Mouse (Mus musculus) midbrain, postnatal 0 days (tissue): ENCODE data around the gene Crip1. TPM values are rescaled to one million over a fixed set of nuclear protein-coding genes. Genes with fewer than 3 reads are reported as not detected.

ENCODE experiments used
- ATAC-seq: fragments of 200-750 bp; cut with Nextera tagmentation; 2 replicates; pipeline ENCODE4 v1.8.0; 2017; ENCODE audit warnings: moderate number of reproducible peaks, mild to moderate bottlenecking, moderate TSS enrichment, moderate library complexity; ENCODE audit not compliant: low FRiP score
- DNase-seq: peaks from one replicate; pipeline ENCODE4 v3.0.0-alpha.2; 2015; ENCODE audit warnings: low spot score
- H3K27ac ChIP-seq: fragments of 300-500 bp; sonication (generic); 2 replicates; pipeline ENCODE4 v1.5.1; 2014; ENCODE audit warnings: low read depth, mild to moderate bottlenecking, low read length, mixed read lengths
- H3K27me3 ChIP-seq: fragments of 300-500 bp; sonication (generic); 2 replicates; pipeline ENCODE4 v1.6.1; 2014; ENCODE audit warnings: low read length, control low read depth, mixed read lengths; ENCODE audit not compliant: insufficient read depth
- H3K36me3 ChIP-seq: fragments of 300-500 bp; sonication (generic); 2 replicates; pipeline ENCODE4 v1.6.1; 2014; ENCODE audit warnings: low read length, control low read depth, mixed read lengths; ENCODE audit not compliant: insufficient read depth
- H3K4me1 ChIP-seq: fragments of 300-500 bp; sonication (generic); 2 replicates; pipeline ENCODE4 v1.6.1; 2014; ENCODE audit warnings: mild to moderate bottlenecking, control low read depth, antibody characterized with exemption, low read length, mixed read lengths; ENCODE audit not compliant: insufficient read depth
- H3K4me2 ChIP-seq: fragments of 300-500 bp; sonication (generic); 2 replicates; pipeline ENCODE4 v1.6.1; 2014; ENCODE audit warnings: low read depth, mild to moderate bottlenecking, low read length, mixed read lengths; ENCODE audit not compliant: poor library complexity, severe bottlenecking
- H3K4me3 ChIP-seq: fragments of 300-500 bp; sonication (generic); 2 replicates; pipeline ENCODE4 v1.5.1; 2014; ENCODE audit warnings: low read depth, mild to moderate bottlenecking, low read length, moderate library complexity
- H3K9ac ChIP-seq: fragments of 300-500 bp; sonication (generic); replicated peaks from 2 replicates; pipeline ENCODE4 v1.6.1; 2014; ENCODE audit warnings: mild to moderate bottlenecking, low read length, moderate library complexity, mixed read lengths; ENCODE audit not compliant: poor library complexity, severe bottlenecking
- H3K9me3 ChIP-seq: fragments of 300-500 bp; sonication (generic); 2 replicates; pipeline ENCODE4 v1.6.1; 2016; ENCODE audit warnings: low read length, control low read depth
- CTCF ChIP-seq: IDR thresholded peaks from 2 replicates; pipeline ENCODE4 v1.5.1; 2016; ENCODE audit warnings: antibody characterized with exemption, mild to moderate bottlenecking
- WGBS: fragments of 180-500 bp; shearing (Covaris S2); extraction: QIAGEN DNeasy Blood & Tissue Kit; methylation state at CpG from one replicate; pipeline ENCODE4 v1.1.7; 2014; 5-methylcytosine and 5-hydroxymethylcytosine counted together
- polyA plus RNA-seq: library from polyadenylated mRNA; unstranded; fragments of >200 nt; fragmentation: Nextera tagmentation; extraction: Ambion mirVana; gene quantifications from 2 replicates; pipeline ENCODE4 v1.2.1, GENCODE M21; 2015
- total RNA-seq: library from RNA; depleted of rRNA; stranded (reverse); fragments of >200 nt; gene quantifications from 2 replicates; pipeline ENCODE4 v1.2.3, GENCODE M21; 2014

Crip1 gene
- total and polyA plus RNA-seq, 2 experiments from 2014 or later = 3.9 to 26.0 TPM

GRCm38 (mm10) chr12:113168031-113168536, 22.0 kb downstream of the Crip1 start:
- Histone ChIP-seq H3K4me1 (no peaks in the 10 kb centered on the region), H3K27ac (no peak overlapping the region), H3K36me3 (no peaks in the 10 kb centered on the region), H3K9me3 (no peaks in the 10 kb centered on the region), H3K27me3 (no peaks in the 10 kb centered on the region), H3K4me3 (no peak overlapping the region), H3K4me2 (no peak overlapping the region), H3K9ac (no peak overlapping the region)
- ATAC-seq (no peak), DNase-seq (no peak)
- TF ChIP-seq CTCF = no peak
- WGBS = 82% methylated on average over 9 of the region's 9 CpGs

- DNase-seq = no peak
- Histone ChIP-seq H3K4me3 (no peak overlapping the region), H3K9me3 (no peaks in the 10 kb centered on the region), H3K27me3 (no peaks in the 10 kb centered on the region), H3K9ac (no peak overlapping the region), H3K27ac (no peak overlapping the region), H3K36me3 (no peaks in the 10 kb centered on the region), H3K4me1 (no peaks in the 10 kb centered on the region), H3K4me2 (no peak overlapping the region)
- no peak for TF ChIP-seq CTCF
- WGBS = 89% methylated on average over 18 of the region's 18 CpGs
- ATAC-seq = no peak
Observed at GRCm38 (mm10) chr12:113176960-113177725, 31.0 kb downstream of the Crip1 start.

GRCm38 (mm10) chr12:113181020-113181419, 34.9 kb downstream of the Crip1 start:
- H3K9me3 ChIP-seq = no peaks in the 10 kb centered on the region
- H3K4me3 ChIP-seq = no peak overlapping the region
- H3K4me2 ChIP-seq = no peak overlapping the region
- DNase-seq (no peak), ATAC-seq (no peak)
- TF ChIP-seq CTCF = no peak
- H3K4me1 ChIP-seq = no peaks in the 10 kb centered on the region
- no peaks in the 10 kb centered on the region for H3K36me3 ChIP-seq
- no peak overlapping the region for H3K27ac ChIP-seq
- WGBS = 73% methylated on average over 4 of the region's 4 CpGs
- H3K27me3 ChIP-seq = no peaks in the 10 kb centered on the region
- H3K9ac ChIP-seq = no peak overlapping the region

GRCm38 (mm10) chr12:113184945-113185344, 38.8 kb downstream of the Crip1 start:
- peak overlapping the region; percentile 69; the same call in 1 of the 2 replicates for H3K4me3 ChIP-seq
- no peak overlapping the region for H3K27ac ChIP-seq
- no peaks in the 10 kb centered on the region for H3K9me3 ChIP-seq
- DNase-seq (no peak), ATAC-seq (no peak)
- 62% methylated on average over 5 of the region's 5 CpGs for WGBS
- H3K4me2 ChIP-seq = peak overlapping the region; percentile 95
- H3K36me3 ChIP-seq = peaks cover 17% of the 10 kb centered on the region
- peaks cover 11% of the 10 kb centered on the region for H3K4me1 ChIP-seq
- TF ChIP-seq CTCF = no peak
- H3K9ac ChIP-seq = no peak overlapping the region; the same call in 1 of the 2 replicates
- no peaks in the 10 kb centered on the region for H3K27me3 ChIP-seq

- 1% methylated on average over 50 of the region's 63 CpGs for WGBS
- peaks cover 24% of the 10 kb centered on the region for H3K36me3 ChIP-seq
- ATAC-seq (peak; percentile 45), DNase-seq (peak; percentile 53)
- H3K4me3 ChIP-seq = peak within 1 kb of the TSS; percentile 69
- peak within 1 kb of the TSS; percentile 88 for H3K9ac ChIP-seq
- peak within 1 kb of the TSS; percentile 77 for H3K27ac ChIP-seq
- peak within 1 kb of the TSS; percentile 95 for H3K4me2 ChIP-seq
- no peaks in the 10 kb centered on the region for H3K9me3 ChIP-seq
- no peaks in the 10 kb centered on the region for H3K27me3 ChIP-seq
- peaks cover 11% of the 10 kb centered on the region for H3K4me1 ChIP-seq
- no peak for TF ChIP-seq CTCF
Observed at GRCm38 (mm10) chr12:113185442-113186291, 39.6 kb downstream of the Crip1 start, which contains the start of gene Tmem121. Gene Tmem121, plus strand, starts transcription at chr12:113185930.
